Mouse (Mus musculus) myocyte (in vitro differentiated cells): Measurements from ENCODE around the gene Ucn3.

Experiments used
- MAX ChIP-seq: IDR thresholded peaks from one replicate; pipeline ENCODE4 v1.6.1; 2011; ENCODE audit warnings: low read depth, mild to moderate bottlenecking, control low read depth
- MYOG ChIP-seq, 3 experiments: IDR thresholded peaks; one replicate each; pipeline ENCODE4 v1.6.1; 2011; ENCODE audit warnings: control low read depth in 2 of 3, low read depth in 2 of 3, mild to moderate bottlenecking in 2 of 3; ENCODE audit not compliant: insufficient read length in 2 of 3, control insufficient read depth in 1 of 3, insufficient read depth in 1 of 3
- POLR2A ChIP-seq: IDR thresholded peaks from one replicate; pipeline ENCODE4 v1.6.1; 2011; ENCODE audit warnings: low read depth, mild to moderate bottlenecking, control low read depth, moderate library complexity; ENCODE audit not compliant: insufficient read length
- REST ChIP-seq: IDR thresholded peaks from one replicate; pipeline ENCODE4 v1.6.1; 2011; ENCODE audit warnings: mild to moderate bottlenecking, control low read depth, moderate library complexity; ENCODE audit not compliant: insufficient read depth, insufficient read length
- TCF12 ChIP-seq: IDR thresholded peaks from one replicate; pipeline ENCODE4 v1.6.1; 2011; ENCODE audit warnings: mild to moderate bottlenecking, control low read depth; ENCODE audit not compliant: poor library complexity, insufficient read depth, severe bottlenecking

GRCm38 (mm10) chr13:3992081-3992480 lies 46.9 kb upstream of the Ucn3 start:
- TF ChIP-seq MYOG (IDR thresholded peaks at IDR 0.05; ENCODE audit: control insufficient read depth in 1 of 3, insufficient read depth in 1 of 3, insufficient read length in 2 of 3, low read depth in 2 of 3) (no peak), TCF12 (no peak), MAX (no peak), POLR2A (no peak), REST (no peak)
